Mouse (Mus musculus): Measurements from ENCODE around the gene Invs. TPM values are rescaled to one million over a fixed set of nuclear protein-coding genes. Genes with fewer than 3 reads are reported as not detected.

Gene Invs
- polyA plus RNA-seq, 2 experiments from 2014 or later, result 8.6 to 11.4 TPM

- no peak for ATAC-seq
These were observed 191.4 kb downstream of the Invs start for GRCm38 (mm10) chr4:48470977-48471376.

- no peak for ATAC-seq
These were observed 192.7 kb downstream of the Invs start for GRCm38 (mm10) chr4:48472052-48472791.

GRCm38 (mm10) chr4:48472792-48473650 is 193.5 kb downstream of the Invs start, which contains the start of gene Tex10:
TSS of gene Tex10 (minus strand) at chr4:48473459.
- peak; percentile 91 for ATAC-seq

GRCm38 (mm10) chr4:48473651-48474011 is 194.1 kb downstream of the Invs start:
- ATAC-seq, result peak; percentile 56

- ATAC-seq, result no peak
These were observed 201.7 kb downstream of the Invs start for GRCm38 (mm10) chr4:48481287-48481686.

Other genes with a start within 250 kb of the Invs start
- gene Nr4a3, start 234.6 kb upstream of the Invs start, polyA plus RNA-seq (2017; shearing (Covaris generic)), result 1 to 10 TPM; 2.2 to 2.3 TPM
- gene Stx17, start 154.8 kb upstream of the Invs start, polyA plus RNA-seq (2017; shearing (Covaris generic)), result 10 to 100 TPM; 11.3 to 18.7 TPM
- gene Erp44, start 202 bp upstream of the Invs start, polyA plus RNA-seq (2017; shearing (Covaris generic)), result 10 to 100 TPM; 45.4 to 68.3 TPM
- gene Tex10, start 193.7 kb downstream of the Invs start, polyA plus RNA-seq (2017; shearing (Covaris generic)), result 10 to 100 TPM; 70.8 to 77.0 TPM